Mouse (Mus musculus) lung, postnatal 0 days (tissue): ENCODE data around the gene Gm45623.

ENCODE experiments used
- CTCF ChIP-seq: IDR thresholded peaks from 2 replicates; pipeline ENCODE4 v1.5.1; 2016; ENCODE audit warnings: antibody characterized with exemption, mild to moderate bottlenecking
- EP300 ChIP-seq: IDR thresholded peaks from 2 replicates; pipeline ENCODE4 v1.6.1; 2016; ENCODE audit warnings: antibody characterized with exemption, mild to moderate bottlenecking, control low read depth

DNA sequence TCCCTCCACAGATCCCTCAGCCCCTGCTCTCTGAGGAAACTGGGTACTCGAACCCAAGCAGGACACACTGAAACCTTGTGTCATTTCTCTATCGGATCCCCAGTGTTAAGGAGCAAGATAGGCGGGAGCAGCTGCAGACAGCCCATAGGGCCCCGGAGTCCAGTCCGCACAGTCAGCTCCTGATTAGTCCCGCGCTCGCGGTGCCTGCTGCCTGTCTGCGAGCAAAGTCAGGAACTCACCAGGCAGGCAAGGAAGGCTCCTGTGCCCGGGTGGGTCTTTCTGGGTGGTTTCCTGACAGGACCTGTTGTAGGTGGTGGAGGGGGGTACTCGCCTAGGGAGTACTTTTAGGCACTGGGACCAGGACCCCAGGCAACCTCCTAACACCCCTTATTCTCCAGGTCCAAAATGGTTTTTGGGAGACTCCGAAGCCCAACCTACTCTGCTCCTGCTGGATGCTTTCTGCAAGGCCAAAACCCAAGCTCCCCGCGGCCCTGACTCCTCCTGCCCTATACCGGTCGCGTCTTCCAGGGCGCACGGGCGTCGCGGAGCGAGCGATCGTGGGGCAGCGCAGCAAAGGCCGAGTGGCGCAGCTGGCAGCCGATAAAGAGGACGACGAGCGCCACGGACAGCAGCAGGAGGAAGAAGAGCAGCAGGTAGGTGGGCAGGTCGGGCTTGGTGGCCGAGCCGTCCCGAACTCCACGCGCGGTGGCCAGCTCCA lies 994 bp downstream of the Gm45623 start:
- TF ChIP-seq CTCF (no peak), EP300 (no peak)
